Mouse (Mus musculus): ENCODE measurements around the gene Ccdc152.
A peak's percentile ranks its signal among the peaks of the same experiment; 100 is the strongest.
"Not testable (repeated sequence)": the region's sequence is repeated elsewhere in the genome, so short reads cannot be mapped to it uniquely, and the experiment has no call there.

The Ccdc152 gene

DNA sequence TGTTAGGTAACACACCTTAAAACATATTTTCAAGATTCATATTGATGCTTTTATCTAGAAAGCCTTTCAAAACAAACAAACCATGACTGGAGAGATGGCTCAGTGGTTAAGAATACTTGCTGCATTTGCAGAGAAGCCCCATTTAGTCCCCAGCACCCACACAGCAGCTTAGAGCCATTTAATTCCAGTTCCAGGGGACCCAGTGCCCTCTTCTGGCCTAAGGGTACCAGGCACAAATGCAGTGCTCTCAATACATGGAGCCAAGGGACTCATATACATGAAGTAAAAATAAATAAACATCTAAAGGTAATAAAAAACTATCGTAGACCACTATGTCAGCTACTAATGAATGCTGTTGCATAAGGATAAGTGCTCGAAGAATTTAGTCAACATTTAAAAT, 25.9 kb downstream of the Ccdc152 start:
- DNase-seq = no peak

DNA sequence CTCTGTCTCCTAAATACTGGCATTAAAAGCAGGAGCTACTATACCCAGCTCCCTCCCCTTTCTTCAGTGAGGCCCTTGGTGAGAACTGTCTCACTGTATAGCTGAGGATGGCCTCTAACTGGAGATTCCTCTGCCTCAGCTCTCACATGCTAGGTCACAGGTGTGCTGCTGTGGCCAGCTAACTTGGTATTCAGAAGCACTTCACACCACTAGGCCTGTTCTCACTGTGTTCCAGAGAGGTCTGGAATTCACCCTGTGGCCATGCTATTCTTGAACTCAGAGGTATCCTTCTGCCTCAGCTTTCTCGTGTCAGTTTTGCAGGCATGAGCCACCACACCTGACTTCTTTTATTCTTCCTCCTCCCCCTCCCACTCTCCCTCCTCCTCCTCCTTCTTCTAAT, 30.1 kb downstream of the Ccdc152 start:
- DNase-seq = no peak

DNA sequence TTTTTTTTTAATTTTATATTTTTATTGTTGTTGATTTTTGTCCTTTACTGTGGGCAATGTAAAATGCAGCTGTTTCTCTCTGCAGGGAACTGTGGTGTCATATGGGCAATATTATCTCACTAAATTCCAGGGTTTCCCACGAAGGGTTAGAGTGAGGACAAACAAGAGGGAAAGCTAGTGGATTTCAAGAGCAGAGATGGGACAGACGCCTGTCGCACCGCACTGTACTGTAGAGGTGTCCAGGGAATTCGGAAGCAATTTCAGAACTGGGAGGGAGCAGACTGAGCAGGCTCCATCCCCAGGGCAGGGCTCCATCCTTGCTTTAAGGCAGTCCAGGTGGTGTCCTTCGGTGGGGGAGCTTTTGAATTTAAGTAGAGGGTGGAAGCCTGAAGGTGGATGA, 32.1 kb downstream of the Ccdc152 start:
- no peak for DNase-seq

DNA sequence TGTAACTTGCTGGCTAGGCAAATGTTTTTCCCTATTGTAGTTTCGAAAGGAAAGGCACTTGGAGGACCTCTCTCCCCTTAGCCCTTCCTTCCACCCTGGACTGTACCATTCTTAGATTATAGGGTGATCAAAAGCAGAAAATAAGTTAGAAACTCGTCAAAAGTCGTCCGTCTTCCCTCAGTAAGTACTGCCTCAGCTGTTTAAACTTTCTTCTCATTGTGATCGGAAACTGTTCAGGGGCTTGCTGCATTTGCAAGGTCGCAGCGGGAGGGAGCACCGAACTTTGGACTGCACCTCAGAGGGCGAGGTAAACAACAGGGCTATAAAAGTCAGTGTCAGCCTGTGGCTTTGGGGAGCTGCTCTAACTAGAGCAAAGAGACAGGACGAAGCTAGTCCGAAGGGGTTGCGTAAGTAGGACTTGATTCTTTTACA, 32.7 kb downstream of the Ccdc152 start:
- DNase-seq = peak; percentile 66

DNA sequence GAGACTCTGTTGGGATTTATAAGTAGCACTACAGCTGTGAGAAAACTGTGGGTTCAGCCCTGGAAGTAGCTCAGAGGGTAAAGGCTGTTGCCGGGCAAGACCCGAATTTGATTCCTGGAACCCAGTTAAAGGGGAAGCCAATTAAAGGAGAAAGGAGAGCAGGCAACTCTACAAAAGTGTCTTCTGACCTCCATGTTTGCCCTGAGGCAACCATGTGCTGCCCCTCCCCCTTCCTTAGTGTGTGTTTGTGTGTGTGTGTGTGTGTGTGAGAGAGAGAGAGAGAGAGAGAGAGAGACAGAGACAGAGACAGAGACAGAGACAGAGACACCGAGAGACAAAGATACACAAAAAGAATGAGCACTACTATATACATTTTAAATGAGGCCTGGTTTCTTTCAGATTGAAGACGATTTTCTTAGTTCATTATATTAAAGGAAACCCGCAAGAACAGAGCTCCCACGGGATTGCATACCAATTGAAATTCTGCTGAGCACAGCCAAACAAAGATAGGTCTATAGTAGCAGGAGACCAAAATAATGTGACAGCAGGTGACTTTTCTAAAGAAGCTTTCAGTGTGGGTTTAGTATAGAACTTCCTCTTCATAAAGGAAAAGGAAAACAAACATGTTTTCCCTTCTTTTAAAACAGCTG, 33.2 kb downstream of the Ccdc152 start:
- no peak for DNase-seq

DNA sequence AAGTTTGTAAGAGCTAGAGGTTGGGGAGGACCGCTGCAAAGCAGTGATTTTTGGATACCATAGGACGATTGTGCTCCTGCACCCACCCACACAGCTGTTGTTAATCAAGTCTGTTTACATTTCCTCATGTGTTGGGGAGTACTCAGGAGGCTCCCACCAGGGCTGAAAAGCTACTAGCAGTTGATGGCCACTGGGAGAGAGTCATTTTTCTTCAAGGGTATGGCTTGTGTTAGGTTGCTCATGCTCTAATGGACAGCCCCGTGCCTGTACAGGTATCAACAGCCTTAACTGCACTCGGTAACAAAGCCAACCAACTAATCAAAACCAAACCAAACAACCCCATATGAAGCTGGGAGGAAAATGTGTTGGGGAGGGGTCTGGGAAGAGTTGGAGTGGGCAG, 33.8 kb downstream of the Ccdc152 start:
- DNase-seq = no peak

DNA sequence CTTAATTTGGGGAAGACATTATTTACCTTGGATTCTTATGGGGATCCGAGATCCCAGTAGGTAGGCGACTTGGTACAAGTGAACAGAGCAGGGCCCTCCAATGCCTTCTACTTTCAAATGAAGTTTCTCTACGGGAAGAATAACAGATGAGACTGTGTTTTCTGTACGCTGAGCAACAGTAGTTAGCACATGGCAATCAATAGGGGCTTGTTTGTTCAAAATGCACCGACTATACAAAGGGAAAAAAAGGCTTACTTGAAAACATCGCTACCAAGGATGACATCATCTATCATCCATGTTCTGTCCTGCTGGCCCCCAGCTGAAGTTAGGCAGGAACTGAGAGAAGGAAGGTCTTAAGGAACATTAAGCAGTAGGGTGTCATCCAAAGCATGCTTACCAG, 35.1 kb downstream of the Ccdc152 start, which contains the start of gene Selenop:
TSS of gene Selenop (plus strand) at position 301 of the 400 bp plus-strand sequence.
- DNase-seq = no peak

DNA sequence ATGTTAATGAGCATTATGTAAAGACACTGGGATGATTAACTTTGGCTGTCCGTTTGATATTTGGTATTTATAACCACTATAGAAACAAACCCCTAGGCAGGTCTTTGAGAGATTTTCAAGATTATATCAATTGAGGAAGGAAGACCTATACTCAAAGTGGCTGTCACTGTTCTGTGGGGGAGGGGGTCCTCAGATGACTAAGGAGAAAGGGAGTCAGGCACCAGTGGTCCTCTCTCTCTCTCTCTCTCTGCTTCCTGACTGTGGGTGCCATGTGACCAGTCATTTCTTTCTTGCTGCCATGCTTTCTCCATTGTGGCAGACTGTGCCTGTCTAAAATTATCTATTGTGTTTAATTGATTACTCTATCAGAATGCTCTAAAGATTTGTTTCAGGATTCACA, 38.5 kb downstream of the Ccdc152 start:
- DNase-seq = no peak

DNA sequence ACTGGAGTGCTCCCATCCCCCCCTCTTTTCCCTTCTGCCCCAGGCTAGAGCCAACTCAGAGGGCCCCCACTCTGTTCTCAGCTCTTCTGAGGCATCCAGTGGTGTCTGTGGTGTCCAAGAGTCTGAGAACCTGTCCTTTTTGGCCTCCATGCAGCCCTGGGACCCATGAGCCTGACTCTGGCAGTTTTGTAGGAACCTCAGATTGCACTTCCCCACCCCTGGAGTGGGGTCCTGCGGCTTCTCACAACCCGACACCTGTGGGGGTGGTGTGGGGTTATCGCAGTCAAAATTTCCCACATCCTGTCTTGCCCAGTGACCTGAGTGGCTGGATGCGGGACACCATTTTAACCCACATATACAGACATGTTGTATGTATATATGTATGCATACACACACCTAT, 39.0 kb downstream of the Ccdc152 start:
- no peak for DNase-seq

DNA sequence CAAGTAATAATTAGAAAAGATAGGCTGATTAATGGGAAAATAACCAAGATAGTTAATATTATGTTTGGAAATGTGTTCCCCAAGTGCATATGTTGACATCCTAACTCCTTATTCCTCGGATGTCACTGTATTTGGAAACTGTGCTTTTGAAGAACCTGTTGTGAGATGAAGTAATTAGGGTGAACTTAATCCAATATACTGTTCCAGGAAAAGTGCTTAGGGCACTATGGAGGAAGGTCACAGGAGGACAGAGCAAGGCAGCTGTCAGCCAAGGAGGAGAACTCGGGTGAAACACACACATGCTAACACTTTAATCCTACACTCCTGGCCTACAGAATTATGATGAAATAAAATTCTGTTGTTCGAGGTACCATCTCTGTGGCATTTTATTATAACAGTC, 40.4 kb downstream of the Ccdc152 start:
- DNase-seq = no peak

DNA sequence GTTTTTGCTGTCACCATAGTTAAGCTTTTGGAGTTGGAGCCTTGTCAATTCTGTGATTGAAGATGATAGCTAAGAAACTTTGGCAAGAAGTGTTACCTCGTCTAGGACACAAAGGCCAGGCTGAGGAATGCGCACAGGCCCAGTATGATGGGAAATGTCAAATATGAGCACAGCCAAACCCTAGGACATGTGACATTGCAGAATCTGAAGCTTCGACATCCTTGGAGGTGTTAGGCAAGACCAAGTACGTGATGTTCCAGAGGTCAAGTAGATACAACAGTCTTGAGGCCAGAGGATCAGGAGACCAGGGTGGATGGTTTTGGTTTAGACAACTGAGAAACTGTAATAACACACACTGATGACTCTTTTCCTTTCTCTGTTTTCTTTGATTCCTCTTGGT, 43.0 kb downstream of the Ccdc152 start:
- DNase-seq = no peak

DNA sequence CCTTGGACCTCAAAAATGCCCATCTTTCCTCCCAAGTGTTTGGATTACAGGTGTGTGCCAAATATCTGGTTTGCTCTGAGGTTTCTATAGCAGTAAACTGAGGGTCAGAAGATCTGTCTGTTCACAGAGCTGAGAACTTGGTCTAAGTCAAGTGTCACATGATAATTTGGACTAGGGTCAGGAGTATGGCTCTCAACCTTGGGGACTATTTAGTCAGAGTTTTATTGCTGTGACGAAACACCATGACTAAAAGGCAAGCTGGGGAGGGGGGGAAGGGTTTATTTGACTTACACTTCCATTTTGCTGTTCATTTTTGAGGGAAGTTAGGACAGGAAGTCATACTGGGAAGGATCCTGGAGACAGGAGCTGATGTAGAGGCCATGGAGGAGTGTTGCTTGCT, 44.3 kb downstream of the Ccdc152 start:
- no peak for DNase-seq

DNA sequence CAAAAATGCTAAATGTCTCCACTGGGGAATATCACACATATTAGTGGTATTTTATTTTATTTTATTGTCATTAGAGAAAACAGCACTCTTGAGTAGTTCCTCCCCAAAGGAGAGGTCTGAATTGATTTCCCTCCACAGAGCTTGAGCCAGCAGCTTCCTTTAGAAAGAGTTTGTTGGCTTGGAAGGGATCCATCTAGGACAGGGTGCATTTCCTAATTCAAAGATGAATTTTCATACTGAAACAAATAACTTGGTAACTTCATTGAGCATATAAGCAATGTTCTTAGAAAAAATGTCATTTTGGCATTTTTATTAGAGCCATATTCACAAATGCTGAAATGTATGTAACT, 51.6 kb downstream of the Ccdc152 start:
- no peak for DNase-seq

DNA sequence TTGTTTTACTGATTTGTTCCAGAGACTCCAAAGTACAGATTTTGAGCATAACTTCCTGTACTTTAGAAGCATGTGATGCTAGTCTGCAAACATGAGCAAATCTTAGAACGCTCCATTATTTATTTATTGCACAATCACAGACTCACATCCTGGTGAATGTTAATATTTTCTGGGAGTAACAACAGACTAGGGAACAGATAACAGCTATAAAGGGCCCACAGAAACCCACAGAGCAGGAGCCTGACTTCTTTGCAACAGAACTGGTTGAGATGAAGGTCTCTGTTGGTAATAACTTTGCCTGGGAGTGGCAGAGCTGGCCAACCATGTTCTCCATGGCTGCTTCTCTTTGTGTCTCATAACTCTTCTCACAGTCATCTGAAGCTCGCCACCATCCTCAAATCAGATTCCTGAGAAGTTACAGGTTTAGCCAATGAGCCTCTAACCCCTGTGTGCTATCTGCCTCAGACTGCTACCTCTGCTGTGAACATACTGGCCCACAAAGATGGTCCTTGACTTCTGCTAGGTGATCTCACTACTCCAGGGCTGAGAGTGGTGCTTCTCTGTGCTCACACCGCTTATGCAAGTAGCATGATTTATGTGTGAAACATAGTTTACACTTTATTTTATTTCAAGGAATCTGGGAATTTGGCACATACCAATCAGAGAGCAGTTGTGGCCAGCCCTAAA, 52.2 kb downstream of the Ccdc152 start:
- no peak for DNase-seq

DNA sequence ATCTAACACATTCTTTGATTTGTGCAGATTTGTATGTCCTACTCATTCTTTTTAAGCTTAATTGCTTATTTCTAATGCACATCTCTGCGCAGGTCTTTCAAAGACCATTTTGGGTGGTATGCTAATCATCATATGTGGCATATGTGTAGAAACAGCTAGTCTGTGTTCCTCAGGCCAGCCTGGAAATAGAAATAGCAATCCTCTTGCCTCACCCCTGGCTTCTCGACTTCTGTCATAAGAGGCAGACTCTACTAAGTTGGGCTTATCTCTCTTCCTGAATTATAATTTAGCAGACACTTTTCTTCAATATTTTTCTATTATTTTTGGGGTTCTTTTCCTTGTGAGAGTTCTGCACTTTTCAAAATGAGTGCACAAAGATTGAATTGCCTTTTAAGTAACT, 52.7 kb downstream of the Ccdc152 start:
- DNase-seq = no peak

DNA sequence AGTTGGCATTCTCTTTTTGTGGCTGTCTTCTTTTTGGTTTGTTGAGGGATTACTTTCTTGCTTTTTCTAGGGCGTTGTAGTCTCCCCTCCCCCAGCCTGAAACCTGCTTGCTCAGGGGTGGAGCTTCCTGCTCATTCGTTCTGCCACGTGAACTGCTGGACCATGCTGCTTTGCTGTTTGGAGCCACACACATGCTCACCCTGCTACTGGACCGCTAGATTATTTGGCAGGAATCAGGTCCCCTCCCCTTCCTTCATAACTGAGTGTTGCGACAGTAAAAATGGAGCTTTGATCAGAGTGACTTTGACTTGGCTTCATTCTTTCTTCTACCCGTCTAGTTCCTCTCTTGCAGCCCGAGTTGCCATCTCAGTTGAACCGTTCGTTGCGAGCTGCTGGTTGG, 58.3 kb downstream of the Ccdc152 start:
- not testable (repeated sequence) for DNase-seq

DNA sequence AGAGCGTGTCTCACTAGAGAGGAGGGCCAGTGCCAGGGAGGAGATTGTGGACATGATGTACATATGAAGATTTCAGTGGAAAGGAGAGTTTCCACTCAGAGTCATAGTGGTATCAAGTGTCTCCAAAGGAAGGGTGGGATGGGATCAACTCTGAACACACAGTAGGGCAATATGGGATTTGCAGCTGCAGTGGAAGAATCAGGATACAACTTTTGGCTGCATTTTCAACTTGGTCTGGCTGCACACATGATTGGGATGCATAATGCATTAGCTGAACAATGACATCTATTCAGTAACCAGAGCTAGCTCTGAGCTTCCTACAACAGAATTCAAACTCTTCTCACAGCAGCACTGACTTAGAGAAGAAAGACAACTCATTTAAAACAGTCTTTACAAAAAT, 65.4 kb downstream of the Ccdc152 start:
- DNase-seq = peak; percentile 59

DNA sequence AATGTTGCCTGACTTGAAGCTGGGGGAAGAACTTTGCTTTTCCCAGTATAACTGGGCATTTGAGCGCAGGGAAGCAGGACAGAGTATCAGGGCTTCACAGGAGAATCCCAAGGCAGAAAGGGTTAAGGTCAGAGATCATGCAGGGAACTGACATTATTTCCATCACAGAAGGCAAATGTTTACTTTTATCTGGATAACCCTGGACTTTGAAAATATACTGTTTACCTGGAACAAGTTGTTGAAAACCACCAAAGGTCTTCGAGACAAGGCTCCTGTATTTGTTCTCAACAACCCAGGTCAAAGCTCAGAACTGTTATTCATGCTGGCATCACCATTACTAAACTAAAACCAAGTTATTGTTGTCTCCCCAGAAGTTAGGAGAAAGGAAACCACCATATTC, 67.0 kb downstream of the Ccdc152 start:
- DNase-seq = no peak

DNA sequence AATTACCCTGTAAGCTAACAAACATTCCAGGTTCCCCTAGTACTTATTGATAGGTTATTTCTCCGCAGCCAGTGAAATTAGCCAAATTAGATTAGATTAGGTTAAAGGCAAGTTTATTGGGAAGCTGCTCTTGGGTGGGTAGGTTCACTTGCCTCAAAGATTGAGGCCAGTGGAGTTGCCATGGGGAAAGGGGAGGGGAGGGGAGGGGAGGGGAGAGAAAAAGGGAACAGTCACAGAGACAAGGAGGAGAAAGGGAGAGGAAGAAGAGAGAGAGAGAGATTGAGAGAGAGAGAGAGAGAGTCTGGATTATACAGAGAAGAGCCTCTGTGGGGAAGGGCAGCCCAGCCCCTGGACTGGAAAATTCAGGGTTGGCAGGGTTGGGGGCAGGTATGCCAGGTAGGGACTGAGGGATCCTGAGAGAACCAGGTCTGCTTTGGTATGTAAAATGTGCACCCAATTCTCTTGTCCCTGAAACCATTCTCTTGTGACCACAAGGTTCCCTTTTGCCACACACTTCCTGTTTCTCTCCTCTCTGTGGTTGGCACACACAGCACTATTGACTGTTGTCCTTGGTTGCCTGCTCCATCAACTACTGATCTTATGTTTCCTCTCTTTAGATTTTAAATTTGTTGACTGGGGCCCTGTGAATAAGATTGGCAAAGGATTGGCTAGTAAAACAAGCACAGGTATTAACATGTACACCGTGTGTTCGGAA, 69.3 kb downstream of the Ccdc152 start:
- peak; percentile 18 for DNase-seq

DNA sequence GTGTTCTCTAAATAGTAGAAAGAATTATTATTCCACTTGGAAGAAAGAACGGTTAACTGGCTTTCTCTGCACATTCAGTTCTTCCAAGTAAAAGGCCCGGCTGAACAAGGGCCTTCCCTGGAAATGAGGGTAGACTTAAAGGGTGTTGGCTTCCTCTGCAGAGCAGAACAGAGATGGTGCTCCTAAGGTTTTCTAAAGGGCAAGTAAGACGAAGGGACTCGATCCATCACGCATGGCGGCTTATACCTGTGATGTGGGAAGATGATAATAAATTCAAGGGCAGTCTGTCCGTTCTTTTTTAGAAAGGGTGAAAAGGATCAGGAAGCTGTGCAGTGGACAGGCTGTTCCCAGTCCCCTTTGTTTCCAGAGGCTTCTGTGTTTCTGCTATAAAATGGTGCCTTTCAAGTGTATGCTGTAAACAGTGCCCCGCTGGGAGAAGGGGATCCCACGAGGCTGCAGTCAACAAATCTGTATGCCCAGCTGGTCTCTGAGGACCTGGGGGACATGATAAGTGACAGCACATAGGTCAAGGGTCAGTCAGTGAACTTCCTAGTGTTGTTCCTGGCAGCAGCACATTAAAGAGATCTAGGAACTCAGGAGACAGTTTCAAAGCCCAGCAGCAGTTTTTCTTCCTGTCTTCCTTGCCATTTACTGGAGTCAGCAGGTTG, 71.0 kb downstream of the Ccdc152 start:
- DNase-seq = peak; percentile 17

DNA sequence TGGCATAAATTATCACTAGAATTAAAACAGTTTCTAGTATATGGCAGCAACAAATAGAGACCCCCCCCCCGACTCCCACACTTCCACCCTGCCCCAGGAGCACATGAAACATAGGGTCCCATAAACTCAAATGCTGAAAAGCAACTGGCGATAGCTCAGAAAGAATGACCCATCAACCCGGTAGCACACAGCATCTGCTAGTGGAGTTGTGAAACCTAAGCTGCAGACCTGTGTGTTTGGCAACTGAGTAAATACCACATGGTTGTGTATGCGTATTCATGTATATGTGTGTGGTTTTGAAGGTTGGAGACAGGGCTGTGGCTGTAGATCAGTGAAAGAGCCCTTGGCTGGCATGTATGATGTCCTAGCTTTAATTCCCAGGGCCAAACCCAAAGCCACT, 72.3 kb downstream of the Ccdc152 start:
- no peak for DNase-seq
